Mouse (Mus musculus) myocyte (in vitro differentiated cells): ENCODE data around the gene Ptprb.

Experiments used
- CEBPB ChIP-seq: IDR thresholded peaks from 2 replicates; pipeline ENCODE4 v1.6.1; 2011; ENCODE audit warnings: mild to moderate bottlenecking, moderate library complexity; ENCODE audit not compliant: poor library complexity, insufficient read depth, severe bottlenecking
- E2F4 ChIP-seq: IDR thresholded peaks from one replicate; pipeline ENCODE4 v1.6.1; 2011; ENCODE audit warnings: mild to moderate bottlenecking, control low read depth, moderate library complexity; ENCODE audit not compliant: insufficient read depth
- POLR2AphosphoS2 ChIP-seq: IDR thresholded peaks from one replicate; pipeline ENCODE4 v1.6.1; 2011; ENCODE audit warnings: low read depth, control low read depth; ENCODE audit not compliant: insufficient read length
- SRF ChIP-seq: IDR thresholded peaks from one replicate; pipeline ENCODE4 v1.6.1; 2011; ENCODE audit warnings: low read depth; ENCODE audit not compliant: control insufficient read depth, insufficient read length

- TF ChIP-seq SRF (no peak), POLR2AphosphoS2 (no peak), E2F4 (no peak), CEBPB (no peak)
Observed at GRCm38 (mm10) chr10:116288130-116288529, 12.8 kb downstream of the Ptprb start.
